Mouse (Mus musculus) right cerebral cortex, adult 18-20 months (tissue): ENCODE data around the gene Slc6a16.

ENCODE experiments used
- DNase-seq: peaks from one replicate; pipeline ENCODE4 v3.0.0; 2022; ENCODE audit warnings: mixed read lengths

Slc6a16 gene

DNA sequence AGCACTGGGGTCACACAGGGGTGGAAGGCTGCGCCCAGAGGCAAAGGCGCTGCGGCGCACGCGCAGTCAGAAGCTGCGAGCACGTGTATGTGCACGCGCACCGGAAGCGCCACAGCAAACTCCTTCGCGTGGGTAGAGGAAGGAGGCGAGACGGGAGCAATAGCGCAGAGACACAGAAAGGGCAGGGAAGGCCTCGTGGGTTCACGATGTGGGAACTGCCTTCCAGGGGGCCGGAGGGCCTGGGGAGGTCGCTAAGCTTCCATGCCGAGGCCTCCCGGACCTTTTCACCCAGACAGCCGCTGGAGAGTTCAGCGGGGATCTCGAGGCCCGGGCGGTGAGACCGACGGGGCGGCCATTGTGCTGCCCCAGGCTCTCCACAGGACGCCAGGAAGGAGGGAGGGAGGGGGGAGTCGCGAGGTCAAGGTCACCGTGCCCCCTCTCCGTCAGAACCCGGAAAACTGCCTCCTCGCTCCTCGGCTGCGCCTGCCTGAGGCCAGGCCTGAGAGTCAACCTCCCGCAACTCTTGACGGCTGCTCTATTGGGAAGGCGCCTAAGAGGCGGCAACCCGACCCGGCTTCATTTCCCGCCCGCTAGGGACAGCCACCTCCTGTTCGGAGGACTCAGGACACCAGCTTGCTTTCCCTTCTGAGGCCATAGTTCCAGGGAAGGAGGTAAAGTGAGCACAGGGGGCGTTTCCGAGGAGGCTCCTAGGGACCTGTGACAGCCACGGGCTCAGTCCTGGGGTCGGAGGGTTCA, at the start of gene Slc6a16:
Gene Slc6a16, plus strand, starts transcription at position 453 of the 756 bp plus-strand sequence.
- peak; percentile 67 for DNase-seq

GRCm38 (mm10) chr7:45191161-45191560, 49.7 kb upstream of the Slc6a16 start:
- no peak for DNase-seq

DNA sequence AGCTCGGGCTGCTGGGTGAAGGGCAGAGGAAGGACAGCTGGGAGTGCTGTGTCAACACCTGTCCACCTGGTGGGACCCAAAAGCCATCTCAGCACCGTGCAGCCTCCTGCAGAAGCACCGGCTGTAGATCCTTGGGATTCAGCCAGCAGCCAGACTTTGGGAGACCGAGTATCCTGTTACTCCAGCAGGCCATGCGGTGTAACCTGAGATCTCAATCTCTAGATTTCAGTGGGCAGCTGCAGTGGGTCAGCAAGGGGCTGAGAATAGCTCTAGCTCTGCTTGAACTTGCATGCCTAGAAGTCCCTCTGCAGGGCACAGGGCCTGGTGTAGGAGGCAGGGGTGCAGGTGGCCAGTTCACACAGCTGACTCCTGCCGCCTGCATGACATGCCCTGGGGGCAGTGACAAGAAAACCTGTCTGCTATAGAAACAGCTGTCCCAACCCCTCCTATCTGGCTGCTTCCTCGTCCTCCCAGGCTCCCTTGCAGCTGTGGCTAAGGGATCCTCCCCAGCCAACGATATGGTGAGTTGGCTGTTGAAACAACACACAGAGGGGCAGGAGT, 49.0 kb upstream of the Slc6a16 start:
- no peak for DNase-seq

- no peak for DNase-seq
Measured at GRCm38 (mm10) chr7:45192585-45193310, 48.1 kb upstream of the Slc6a16 start.

GRCm38 (mm10) chr7:45193406-45193805, 47.5 kb upstream of the Slc6a16 start:
- no peak for DNase-seq

GRCm38 (mm10) chr7:45193871-45194785, 46.8 kb upstream of the Slc6a16 start:
- no peak for DNase-seq

DNA sequence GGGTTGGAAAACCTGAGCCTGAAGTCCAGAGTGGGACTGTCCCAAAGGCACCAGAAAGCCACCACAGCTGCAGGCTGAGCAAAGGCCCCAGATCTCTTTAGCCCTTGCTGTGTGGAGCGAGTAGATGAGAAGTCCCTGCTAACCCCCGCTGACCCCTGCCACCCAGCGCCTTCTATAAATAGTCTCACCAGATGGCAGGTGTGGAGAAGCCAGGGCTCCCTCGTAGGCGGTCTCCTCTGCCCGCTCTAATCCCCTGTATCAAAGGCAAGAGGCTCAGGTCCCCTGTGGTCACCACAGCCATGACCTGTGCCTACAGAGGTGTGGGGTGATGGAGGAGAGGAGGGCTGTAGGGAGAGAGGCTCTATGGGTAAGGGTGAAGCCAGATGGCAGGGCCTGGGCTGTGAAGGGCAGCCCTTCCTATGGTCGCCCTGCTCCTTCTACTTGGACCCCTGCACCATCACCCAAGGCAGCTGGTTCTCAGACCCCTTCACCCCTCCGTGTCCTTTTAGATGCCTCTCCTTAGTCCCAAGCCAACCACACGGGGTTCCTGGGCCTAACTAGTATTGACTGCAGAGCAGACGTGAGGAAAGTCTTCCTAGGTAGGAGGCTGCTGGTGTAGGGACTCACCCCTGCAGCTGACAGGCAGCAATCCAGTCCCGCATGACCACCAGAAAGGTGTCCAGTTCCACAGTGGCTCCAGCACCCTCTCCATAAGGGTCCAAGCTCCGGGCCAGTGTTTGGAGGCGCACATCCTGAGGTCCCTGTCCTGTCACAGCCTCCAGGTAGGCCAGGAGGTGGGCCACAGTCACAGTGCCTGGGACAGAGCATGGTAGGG, 45.3 kb upstream of the Slc6a16 start:
- no peak for DNase-seq

DNA sequence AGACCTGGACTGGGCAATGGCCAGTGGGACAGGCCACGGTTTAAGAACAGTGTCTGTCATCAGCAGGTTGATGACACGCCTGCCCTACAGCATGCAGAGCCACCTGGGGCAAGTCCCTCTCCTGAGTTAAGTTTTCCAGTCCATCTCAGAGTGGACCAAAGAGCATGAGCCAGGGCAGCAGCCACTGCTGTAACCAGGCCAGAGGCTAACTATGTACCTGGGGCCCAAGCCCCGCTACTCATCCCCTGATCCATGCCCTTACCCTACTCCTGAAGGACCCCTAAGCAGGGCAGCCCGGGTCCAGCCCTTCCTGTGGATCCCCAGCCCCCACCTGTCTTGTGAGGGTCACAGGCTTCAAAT, 44.7 kb upstream of the Slc6a16 start:
- no peak for DNase-seq

DNA sequence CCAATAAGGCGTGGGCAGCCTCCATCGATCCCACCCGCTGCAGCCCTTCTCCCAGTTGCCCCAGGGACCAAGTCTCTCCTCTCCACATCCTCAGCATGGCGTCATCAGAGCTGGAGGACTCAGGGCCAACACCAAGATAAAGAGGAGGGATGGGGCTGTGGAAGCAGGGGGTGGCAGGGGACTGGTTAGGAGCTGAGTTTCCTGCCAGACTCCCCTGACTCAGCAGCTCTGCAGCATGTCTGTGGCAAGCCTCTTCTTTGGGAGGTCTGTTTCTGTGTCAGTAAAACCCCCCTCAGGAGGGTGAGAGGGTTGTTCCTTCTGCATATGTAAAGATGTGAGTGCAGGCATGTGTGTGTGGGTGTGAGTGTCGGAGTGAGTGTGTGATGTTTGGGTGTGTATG, 43.9 kb upstream of the Slc6a16 start:
- DNase-seq: peak; percentile 59

- DNase-seq: peak; percentile 78
Measured at GRCm38 (mm10) chr7:45198435-45198834, 42.5 kb upstream of the Slc6a16 start.

- peak; percentile 78 for DNase-seq
Measured at GRCm38 (mm10) chr7:45198961-45199360, 41.9 kb upstream of the Slc6a16 start.

GRCm38 (mm10) chr7:45202654-45203053, 38.2 kb upstream of the Slc6a16 start:
- DNase-seq: peak; percentile 34

DNA sequence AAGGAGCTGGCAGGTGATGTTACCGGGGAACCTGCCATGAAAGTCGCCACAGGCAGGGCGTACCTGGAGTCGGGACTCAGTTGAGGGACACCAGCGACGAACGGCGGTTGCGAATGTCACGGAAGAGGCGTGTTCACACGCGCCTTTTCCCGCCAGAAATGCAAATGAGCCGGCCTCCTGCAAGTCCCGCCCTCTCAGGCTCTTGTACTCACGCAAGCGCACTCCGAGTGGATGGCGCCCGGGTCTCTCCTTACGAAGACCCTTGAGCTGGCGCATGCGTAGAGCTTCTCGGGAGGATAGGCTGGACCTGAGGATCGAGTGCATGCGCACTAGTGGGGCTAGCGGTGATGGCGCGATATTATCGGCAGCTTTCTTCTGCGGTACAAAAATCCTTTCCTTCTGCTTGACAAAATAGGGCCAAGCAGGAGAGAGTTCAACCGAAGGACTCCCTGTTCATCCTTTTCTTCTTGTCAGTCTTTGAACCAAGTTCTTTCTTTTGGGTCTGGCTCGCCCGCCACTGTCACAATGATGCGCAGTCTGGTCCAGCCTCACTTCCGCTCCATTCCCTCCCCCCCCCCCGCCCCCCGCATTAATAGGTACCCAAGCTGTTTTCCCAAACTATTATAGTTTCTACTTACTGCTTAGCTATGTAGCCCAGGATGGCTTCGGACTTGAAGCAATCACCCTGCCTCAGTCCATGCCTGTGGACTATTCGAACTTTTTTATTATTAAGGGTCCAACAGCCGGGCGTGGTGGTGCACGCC, 36.3 kb upstream of the Slc6a16 start, which contains the start of gene Ccdc155:
Gene Ccdc155, minus strand, starts transcription at position 513 of the 764 bp plus-strand sequence.
- peak; percentile 94 for DNase-seq

- DNase-seq: no peak
Measured at GRCm38 (mm10) chr7:45208260-45208659, 32.6 kb upstream of the Slc6a16 start.

DNA sequence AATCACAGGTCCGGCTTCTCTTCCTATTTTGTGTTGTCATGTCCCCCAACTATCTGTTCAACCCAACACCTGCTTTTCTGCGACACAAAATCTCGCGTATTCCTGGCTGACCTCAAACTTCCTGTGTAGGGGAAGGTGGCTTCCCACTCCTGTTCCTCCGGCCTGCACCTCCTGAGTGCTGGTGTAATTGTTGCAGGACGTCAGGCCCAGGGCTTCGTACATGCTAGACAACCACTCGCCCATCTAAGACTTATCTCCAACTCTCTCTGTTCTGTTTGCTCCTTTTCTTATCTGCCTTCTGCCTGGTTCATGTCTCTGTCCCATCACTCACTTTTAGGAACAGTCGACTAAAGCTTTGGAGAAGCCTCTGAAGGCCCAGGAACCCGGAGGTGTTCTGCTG, 29.8 kb upstream of the Slc6a16 start:
- DNase-seq: no peak

GRCm38 (mm10) chr7:45211851-45212251, 29.0 kb upstream of the Slc6a16 start, which contains the start of gene Dkkl1:
TSS of gene Dkkl1 (minus strand) at chr7:45212147.
- DNase-seq: no peak

DNA sequence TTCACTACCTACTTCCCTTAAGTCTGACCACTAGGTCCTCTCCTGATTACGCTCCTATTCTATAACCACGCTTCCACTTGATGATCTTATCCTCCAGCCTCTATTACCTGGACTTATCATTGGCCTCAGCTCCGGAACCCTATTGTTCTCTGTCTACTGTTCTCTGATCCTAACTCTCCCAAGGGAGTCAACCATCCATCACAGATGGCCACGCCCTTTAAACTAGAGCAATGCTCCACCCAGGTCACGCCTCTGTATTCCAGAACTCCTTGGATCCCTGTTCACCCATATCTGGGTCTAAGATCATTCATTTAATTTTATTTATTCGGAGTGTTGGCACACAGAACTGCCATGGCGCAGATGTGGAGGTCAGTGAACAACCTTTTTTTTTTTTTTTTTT, 28.5 kb upstream of the Slc6a16 start:
- no peak for DNase-seq

GRCm38 (mm10) chr7:45213708-45214107, 27.2 kb upstream of the Slc6a16 start:
- no peak for DNase-seq

DNA sequence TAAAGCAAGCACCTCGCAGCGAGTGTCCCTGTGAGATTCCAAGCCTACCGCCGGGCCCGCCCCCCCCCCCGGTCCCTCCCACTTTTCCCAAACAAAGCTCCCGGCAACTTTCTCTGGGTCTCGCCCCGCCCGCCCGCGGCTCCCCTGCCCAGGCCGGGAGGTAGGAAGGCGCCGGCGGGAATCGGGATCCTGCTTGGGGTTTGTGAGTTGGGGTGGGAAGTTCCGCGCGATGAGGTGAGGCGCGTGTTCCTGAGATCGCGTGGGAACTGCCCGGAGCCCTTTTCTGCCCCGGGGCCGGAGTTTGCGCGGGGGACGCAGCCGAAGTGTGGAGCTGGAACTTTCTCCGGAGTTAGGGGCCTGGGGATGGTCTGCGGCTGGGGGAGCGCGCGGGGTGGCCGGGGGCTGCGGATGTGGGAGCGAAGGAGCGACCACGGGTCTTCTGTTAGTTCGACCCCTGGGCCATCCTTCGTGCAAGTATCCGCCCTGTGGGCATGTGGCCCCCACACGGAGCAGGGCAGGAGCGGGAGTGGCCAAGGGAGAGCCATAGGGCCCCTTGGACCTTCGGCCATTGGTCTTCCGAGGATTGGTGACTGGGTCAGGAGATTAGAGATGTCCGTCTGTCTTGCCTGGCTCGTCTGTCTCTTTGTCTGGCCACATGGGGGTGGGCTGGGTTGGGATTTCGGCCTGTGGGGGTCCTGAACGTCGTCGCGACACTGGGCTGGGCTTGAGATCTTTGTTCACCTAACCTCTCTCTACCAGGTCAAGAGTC, 25.0 kb upstream of the Slc6a16 start, which contains the start of gene Tead2:
Gene Tead2, plus strand, starts transcription at position 81 of the 769 bp plus-strand sequence.
- DNase-seq: no peak
